Mouse (Mus musculus) MEL (cell line): ENCODE data around the gene Lyg1. TPM values are rescaled to one million over a fixed set of nuclear protein-coding genes. Genes with fewer than 3 reads are reported as not detected.

Experiments used
- DNase-seq: peaks from one replicate; pipeline ENCODE4 v3.0.0; 2011; ENCODE audit warnings: low read depth, low spot score
- H3K27ac ChIP-seq: 2 replicates; pipeline ENCODE4 v1.5.1; 2012; ENCODE audit warnings: low read depth, mild to moderate bottlenecking, control low read depth, low read length, moderate library complexity; ENCODE audit not compliant: control insufficient read depth
- H3K27me3 ChIP-seq, 2 experiments: fragments of 150-350 bp in 1 of 2; sonication (generic) in 1 of 2; 2 replicates each; pipeline ENCODE4 v1.6.1; 2012; ENCODE audit warnings: low read length in 2 of 2, mild to moderate bottlenecking in 2 of 2, improper control_type of control experiment in 1 of 2, moderate library complexity in 1 of 2; ENCODE audit not compliant: insufficient read depth in 2 of 2, control insufficient read depth in 1 of 2
- H3K36me3 ChIP-seq, 2 experiments: 2 replicates each; pipeline ENCODE4 v1.6.1; 2012 to 2014; ENCODE audit warnings: low read length in 2 of 2, improper control_type of control experiment in 1 of 2, inconsistent platforms in 1 of 2, mild to moderate bottlenecking in 1 of 2; ENCODE audit not compliant: insufficient read depth in 2 of 2, control insufficient read depth in 1 of 2
- H3K4me1 ChIP-seq, 2 experiments: fragments of 150-350 bp in 1 of 2; sonication (generic) in 1 of 2; 2 replicates each; pipeline ENCODE4 v1.6.1; 2012; ENCODE audit warnings: low read length in 2 of 2, improper control_type of control experiment in 1 of 2, mild to moderate bottlenecking in 1 of 2; ENCODE audit not compliant: insufficient read depth in 2 of 2, control insufficient read depth in 1 of 2
- H3K4me3 ChIP-seq, 2 experiments: fragments of 150-350 bp in 1 of 2; sonication (generic) in 1 of 2; 2 replicates each; pipeline ENCODE4 v1.5.1; 2012; ENCODE audit warnings: low read depth in 2 of 2, low read length in 2 of 2, mild to moderate bottlenecking in 2 of 2, moderate library complexity in 2 of 2, control low read depth in 1 of 2, improper control_type of control experiment in 1 of 2; ENCODE audit not compliant: control insufficient read depth in 1 of 2, insufficient read depth in 1 of 2
- H3K79me2 ChIP-seq: 2 replicates; pipeline ENCODE4 v1.6.1; 2012; ENCODE audit warnings: mild to moderate bottlenecking, low read length, moderate library complexity; ENCODE audit not compliant: control insufficient read depth, poor library complexity, insufficient read depth
- H3K9ac ChIP-seq: 2 replicates; pipeline ENCODE4 v1.6.1; 2012; ENCODE audit warnings: low read depth, mild to moderate bottlenecking, control low read depth, low read length, moderate library complexity; ENCODE audit not compliant: control insufficient read depth, poor library complexity, severe bottlenecking
- H3K9me3 ChIP-seq: fragments of 150-350 bp; sonication (generic); replicated peaks from 2 replicates; pipeline ENCODE4 v1.6.1; 2012; ENCODE audit warnings: mild to moderate bottlenecking, low read length, improper control_type of control experiment, moderate library complexity; ENCODE audit not compliant: insufficient read depth
- BHLHE40 ChIP-seq: IDR thresholded peaks from 2 replicates; pipeline ENCODE4 v1.6.1; 2012; ENCODE audit warnings: low read depth, mild to moderate bottlenecking, inconsistent platforms, low read length, improper control_type of control experiment, borderline replicate concordance
- CTCF ChIP-seq, 3 experiments: IDR thresholded peaks in 2 of 3; conservative IDR thresholded peaks in 1 of 3; 2 replicates each; pipeline ENCODE4 v1.5.1; 2011 to 2012; ENCODE audit warnings: low read length in 3 of 3, low read depth in 2 of 3, mild to moderate bottlenecking in 2 of 3, improper control_type of control experiment in 1 of 3, inconsistent platforms in 1 of 3, mixed read lengths in 1 of 3, moderate library complexity in 1 of 3; ENCODE audit not compliant: control insufficient read depth in 1 of 3, insufficient read depth in 1 of 3, poor library complexity in 1 of 3, severe bottlenecking in 1 of 3
- E2F4 ChIP-seq: IDR thresholded peaks from 2 replicates; pipeline ENCODE4 v1.6.1; 2011; ENCODE audit warnings: low read depth, low read length, improper control_type of control experiment, borderline replicate concordance
- EP300 ChIP-seq, 2 experiments: IDR thresholded peaks; 2 replicates each; pipeline ENCODE4 v1.6.1; 2011; ENCODE audit warnings: improper control_type of control experiment in 2 of 2, low read length in 2 of 2, low read depth in 1 of 2, mild to moderate bottlenecking in 1 of 2
- GABPA ChIP-seq: IDR thresholded peaks from 2 replicates; pipeline ENCODE4 v1.6.1; 2012; ENCODE audit warnings: low read depth, mild to moderate bottlenecking, inconsistent platforms, low read length, improper control_type of control experiment, moderate library complexity
- GATA1 ChIP-seq: IDR thresholded peaks from 2 replicates; pipeline ENCODE4 v1.6.1; 2011; ENCODE audit warnings: low read depth, low read length, improper control_type of control experiment
- HCFC1 ChIP-seq: IDR thresholded peaks from 2 replicates; pipeline ENCODE4 v1.6.1; 2012; ENCODE audit warnings: low read depth, mild to moderate bottlenecking, inconsistent platforms, low read length, improper control_type of control experiment, moderate library complexity
- KAT2A ChIP-seq: conservative IDR thresholded peaks from 2 replicates; pipeline ENCODE4 v1.6.1; 2012; ENCODE audit warnings: low read depth, low read length, improper control_type of control experiment, inconsistent platforms
- MXI1 ChIP-seq: IDR thresholded peaks from 2 replicates; pipeline ENCODE4 v1.6.1; 2011; ENCODE audit warnings: mild to moderate bottlenecking, low read depth, low read length, improper control_type of control experiment
- MYB ChIP-seq: IDR thresholded peaks from 2 replicates; pipeline ENCODE4 v1.6.1; 2011; ENCODE audit warnings: mild to moderate bottlenecking, low read depth, low read length, improper control_type of control experiment
- MYC ChIP-seq: IDR thresholded peaks from 2 replicates; pipeline ENCODE4 v1.6.1; 2011; ENCODE audit warnings: low read depth, mild to moderate bottlenecking, low read length, improper control_type of control experiment, moderate library complexity
- POLR2AphosphoS2 ChIP-seq: IDR thresholded peaks from 2 replicates; pipeline ENCODE4 v1.6.1; 2011; ENCODE audit warnings: low read length, improper control_type of control experiment
- RAD21 ChIP-seq: IDR thresholded peaks from 2 replicates; pipeline ENCODE4 v1.6.1; 2011; ENCODE audit warnings: mild to moderate bottlenecking, low read depth, low read length, improper control_type of control experiment
- SIN3A ChIP-seq: IDR thresholded peaks from 2 replicates; pipeline ENCODE4 v1.6.1; 2012; ENCODE audit warnings: low read length, improper control_type of control experiment, inconsistent platforms
- TBP ChIP-seq: IDR thresholded peaks from 2 replicates; pipeline ENCODE4 v1.8.0; 2011; ENCODE audit warnings: low read depth, low read length, improper control_type of control experiment
- TCF12 ChIP-seq: IDR thresholded peaks from 2 replicates; pipeline ENCODE4 v1.6.1; 2014; ENCODE audit warnings: low read depth, mild to moderate bottlenecking, inconsistent platforms, low read length, improper control_type of control experiment, moderate library complexity
- UBTF ChIP-seq: IDR thresholded peaks from 2 replicates; pipeline ENCODE4 v1.6.1; 2012; ENCODE audit warnings: low read depth, mild to moderate bottlenecking, inconsistent platforms, low read length, improper control_type of control experiment, moderate library complexity, borderline replicate concordance; ENCODE audit not compliant: insufficient read depth
- USF1 ChIP-seq: IDR thresholded peaks from 2 replicates; pipeline ENCODE4 v1.6.1; 2014; ENCODE audit warnings: low read depth, mild to moderate bottlenecking, inconsistent platforms, low read length, improper control_type of control experiment, moderate library complexity
- USF2 ChIP-seq, 2 experiments: IDR thresholded peaks; 2 replicates each; pipeline ENCODE4 v1.6.1; 2011 to 2012; ENCODE audit warnings: improper control_type of control experiment in 2 of 2, low read length in 2 of 2, borderline replicate concordance in 1 of 2, inconsistent platforms in 1 of 2, low read depth in 1 of 2, mild to moderate bottlenecking in 1 of 2; ENCODE audit not compliant: insufficient read depth in 1 of 2
- ZC3H11A ChIP-seq: IDR thresholded peaks from 2 replicates; pipeline ENCODE4 v1.6.1; 2012; ENCODE audit warnings: low read depth, mild to moderate bottlenecking, inconsistent platforms, low read length, improper control_type of control experiment
- ZKSCAN1 ChIP-seq: IDR thresholded peaks from 2 replicates; pipeline ENCODE4 v1.6.1; 2012; ENCODE audit warnings: low read depth, mild to moderate bottlenecking, inconsistent platforms, low read length, improper control_type of control experiment, moderate library complexity
- ZMIZ1 ChIP-seq: IDR thresholded peaks from 2 replicates; pipeline ENCODE4 v1.6.1; 2012; ENCODE audit warnings: low read depth, mild to moderate bottlenecking, inconsistent platforms, low read length, improper control_type of control experiment, moderate library complexity
- ZNF384 ChIP-seq: IDR thresholded peaks from 2 replicates; pipeline ENCODE4 v1.6.1; 2012; ENCODE audit warnings: low read depth, mild to moderate bottlenecking, inconsistent platforms, low read length, improper control_type of control experiment
- polyA plus RNA-seq, 2 experiments: library from polyadenylated mRNA; stranded (reverse) in 1 of 2; unstranded in 1 of 2; fragments of >175 nt in 1 of 2; fragments of >200 nt in 1 of 2; gene quantifications; 2 replicates each; pipeline versions ENCODE4 v1.2.1 to v1.2.4; 2012; ENCODE audit warnings: low replicate concordance in 2 of 2, low read depth in 1 of 2; ENCODE audit not compliant: insufficient read length in 2 of 2, insufficient read depth in 1 of 2, missing spikeins in 1 of 2
- total RNA-seq: library from RNA; depleted of rRNA; stranded (reverse); fragments of 300-350 nt; gene quantifications from 2 replicates; pipeline ENCODE4 v1.2.3, GENCODE M21; 2012

Lyg1 gene
- total and polyA plus RNA-seq, 3 experiments = not detected

GRCm38 (mm10) chr1:37955251-37955650, 2.3 kb downstream of the Lyg1 start:
- Histone ChIP-seq H3K4me3 (no peak overlapping the region), H3K27ac (no peak overlapping the region), H3K27me3 (peaks cover 7 to 16% of the 10 kb centered on the region in 2 experiments), H3K79me2 (no peaks in the 10 kb centered on the region), H3K9me3 (no peaks in the 10 kb centered on the region), H3K36me3 (no peaks in the 10 kb centered on the region), H3K4me1 (no peaks in the 10 kb centered on the region), H3K9ac (no peak overlapping the region)
- DNase-seq = no peak
- no peak for TF ChIP-seq TBP
- TF ChIP-seq MXI1 = no peak
- TF ChIP-seq GATA1 = no peak
- TF ChIP-seq HCFC1 = no peak
- no peak for TF ChIP-seq ZNF384
- no peak for TF ChIP-seq ZKSCAN1
- no peak for TF ChIP-seq GABPA
- TF ChIP-seq MYC = no peak
- TF ChIP-seq E2F4 = no peak
- no peak for TF ChIP-seq RAD21
- TF ChIP-seq TCF12 = no peak
- TF ChIP-seq USF1 = no peak
- no peak for TF ChIP-seq UBTF
- TF ChIP-seq CTCF (IDR thresholded peaks at IDR 0.05 in 2 of 3, conservative IDR thresholded peaks at IDR 0.05 in 1 of 3; ENCODE audit: control insufficient read depth in 1 of 3, insufficient read depth in 1 of 3, low read depth in 2 of 3, low read length in 3 of 3, poor library complexity in 1 of 3, severe bottlenecking in 1 of 3) = no peak
- no peak for TF ChIP-seq KAT2A

GRCm38 (mm10) chr1:37954786-37955185, 2.8 kb downstream of the Lyg1 start:
- H3K79me2 ChIP-seq = no peaks in the 10 kb centered on the region
- no peaks in the 10 kb centered on the region for H3K36me3 ChIP-seq
- TF ChIP-seq ZMIZ1 (no peak), MYB (no peak), USF2 (IDR thresholded peaks at IDR 0.05; ENCODE audit: borderline replicate concordance in 1 of 2, insufficient read depth in 1 of 2, low read depth in 1 of 2, low read length in 2 of 2) (no peak), SIN3A (no peak), EP300 (IDR thresholded peaks at IDR 0.05; ENCODE audit: low read depth in 1 of 2, low read length in 2 of 2) (no peak), POLR2AphosphoS2 (no peak), BHLHE40 (no peak), ZC3H11A (no peak)
- H3K9ac ChIP-seq = no peak overlapping the region
- peaks cover 7 to 16% of the 10 kb centered on the region in 2 experiments for H3K27me3 ChIP-seq
- no peaks in the 10 kb centered on the region for H3K9me3 ChIP-seq
- H3K4me3 ChIP-seq = no peak overlapping the region
- H3K27ac ChIP-seq = no peak overlapping the region
- H3K4me1 ChIP-seq = no peaks in the 10 kb centered on the region
- no peak for DNase-seq
